Comparison of ENCODE assay signal across 8 mouse cellular contexts in genomic region chr16:38088126-38088628, GRCm38 (mm10). TPM values are rescaled to one million over a fixed set of nuclear protein-coding genes. Genes with fewer than 3 reads are reported as not detected.
DNase-seq lines count a peak whose midpoint lies in the region; ATAC-seq and TF ChIP-seq lines count a peak whose summit lies in the region.

No protein-coding gene starts in this region.

- H3K4me3 ChIP-seq in layer of hippocampus, adult 2 months, result peak overlapping the region; percentile 92
- peak overlapping the region; percentile 68 for H3K4me3 ChIP-seq in embryonic fibroblast, embryonic 13.5 days (ENCODE audit: insufficient read depth, low read length)
- H3K4me3 ChIP-seq in liver, embryonic 12.5 days, result peak overlapping the region; percentile 95

- peak; percentile 64 for ATAC-seq in liver, embryonic 12.5 days

- H3K4me1 ChIP-seq in embryonic fibroblast, embryonic 13.5 days (ENCODE audit: control insufficient read depth, insufficient read depth, low read length), result peaks cover 4% of the 10 kb centered on the region; the same call in 1 of the 2 replicates
- H3K4me1 ChIP-seq in liver, embryonic 12.5 days, result peaks cover 30% of the 10 kb centered on the region

- no peaks in the 10 kb centered on the region for H3K9me3 ChIP-seq in liver, embryonic 12.5 days (replicated peaks)

- peak overlapping the region; percentile 77 for H3K9ac ChIP-seq in liver, embryonic 12.5 days

- under 1% methylated on average over 37 of the region's 40 CpGs for WGBS in liver, embryonic 12.5 days (ENCODE audit: insufficient replicate concordance)

- no peak for DNase-seq in layer of hippocampus, adult 2 months (ENCODE audit: low spot score in 2 of 2)
- DNase-seq in layer of hippocampus, postnatal 36 days, result no peak
- DNase-seq in MN1 (ENCODE audit: low spot score), result peak; percentile 81
- peak; percentile 24 for DNase-seq in telencephalon, adult 2 months (ENCODE audit: low read depth, low spot score)
- DNase-seq in cerebellum, adult 11 months, result no peak
- no peak for DNase-seq in spleen, postnatal 36 days (ENCODE audit: low spot score in 2 of 2)

- H3K36me3 ChIP-seq in liver, embryonic 12.5 days, result no peaks in the 10 kb centered on the region

- H3K27me3 ChIP-seq in liver, embryonic 12.5 days (replicated peaks), result no peaks in the 10 kb centered on the region

- peak; percentile 75 for TF ChIP-seq POLR2A in embryonic fibroblast, embryonic 13.5 days (IDR thresholded peaks at IDR 0.05; ENCODE audit: low read depth, low read length)

- peak overlapping the region; percentile 94 for H3K4me2 ChIP-seq in liver, embryonic 12.5 days

- no peak; the same call in 1 of the 2 replicates for TF ChIP-seq CTCF in layer of hippocampus, adult 2 months (conservative IDR thresholded peaks at IDR 0.05)
- no peak for TF ChIP-seq CTCF in embryonic fibroblast, embryonic 13.5 days (IDR thresholded peaks at IDR 0.05; ENCODE audit: borderline replicate concordance, insufficient read depth, low read length)

- H3K27ac ChIP-seq in layer of hippocampus, adult 2 months, result peak overlapping the region; percentile 100
- peak overlapping the region; percentile 95 for H3K27ac ChIP-seq in embryonic fibroblast, embryonic 13.5 days (ENCODE audit: insufficient read depth, low read length)
- H3K27ac ChIP-seq in liver, embryonic 12.5 days, result peak overlapping the region; percentile 100

RNA-seq across cellular contexts. Expression of gene Gsk3b, which starts 0.6 kb away (rescaled TPM):
- total RNA-seq in layer of hippocampus, adult 2 months (2021), result 100 to 1,000 TPM; 152 to 153 TPM
- 100 to 1,000 TPM; 153 to 155 TPM for total RNA-seq in layer of hippocampus, postnatal 36 days (2021)
- polyA plus RNA-seq in embryonic fibroblast, embryonic 13.5 days (2011; ENCODE audit: insufficient read length, low read depth, missing spikeins), result 71.2 and 79.6 TPM in 2 replicates
- 17.4 and 18.1 TPM in 2 replicates for polyA plus RNA-seq in liver, embryonic 12.5 days (2016; fragmentation: Nextera tagmentation; extraction: Ambion mirVana)

Comparison
In these comparisons a context has a peak if more than half of its experiments do, and no peak if none do; other contexts are left out.
1. DNase-seq: peak in MN1 (single experiment) and telencephalon, adult 2 months (single experiment); none in layer of hippocampus, adult 2 months (0 of 2), layer of hippocampus, postnatal 36 days (0 of 2), cerebellum, adult 11 months (single experiment) and spleen, postnatal 36 days (0 of 2).
2. Peak in every context shown above with its lines, with median percentiles within 50 percentile points of each other: H3K27ac ChIP-seq and H3K4me3 ChIP-seq.